Mouse (Mus musculus) brain, embryonic 18.5 days (tissue): Measurements from ENCODE around the gene Tmcc3.
A peak's percentile ranks its signal among the peaks of the same experiment; 100 is the strongest.

Experiments used
- DNase-seq: peaks from one replicate; pipeline ENCODE4 v3.0.0-alpha.2; 2012; ENCODE audit warnings: low read depth, low spot score

Tmcc3 gene

GRCm38 (mm10) chr10:94466313-94466712 is 154.6 kb downstream of the Tmcc3 start:
- no peak for DNase-seq

GRCm38 (mm10) chr10:94471487-94471886 is 159.7 kb downstream of the Tmcc3 start:
- no peak for DNase-seq

GRCm38 (mm10) chr10:94473501-94473900 is 161.8 kb downstream of the Tmcc3 start:
- DNase-seq: no peak

- DNase-seq: no peak
Measured at GRCm38 (mm10) chr10:94474185-94474584, 162.4 kb downstream of the Tmcc3 start.

GRCm38 (mm10) chr10:94477366-94478225 is 165.8 kb downstream of the Tmcc3 start:
- no peak for DNase-seq

GRCm38 (mm10) chr10:94479646-94480045 is 167.9 kb downstream of the Tmcc3 start:
- DNase-seq: no peak

GRCm38 (mm10) chr10:94480380-94481101 is 168.8 kb downstream of the Tmcc3 start:
- no peak for DNase-seq

- DNase-seq: no peak
Measured at GRCm38 (mm10) chr10:94481613-94482012, 169.9 kb downstream of the Tmcc3 start.

- no peak for DNase-seq
Measured at GRCm38 (mm10) chr10:94486179-94486578, 174.4 kb downstream of the Tmcc3 start.

GRCm38 (mm10) chr10:94489509-94489908 is 177.8 kb downstream of the Tmcc3 start:
- DNase-seq: no peak

- no peak for DNase-seq
Measured at GRCm38 (mm10) chr10:94491006-94491405, 179.3 kb downstream of the Tmcc3 start.

- peak; percentile 72 for DNase-seq
Measured at GRCm38 (mm10) chr10:94494403-94494846, 182.7 kb downstream of the Tmcc3 start.

- DNase-seq: no peak
Measured at GRCm38 (mm10) chr10:94495496-94496235, 183.9 kb downstream of the Tmcc3 start.

GRCm38 (mm10) chr10:94496826-94497440 is 185.2 kb downstream of the Tmcc3 start:
- DNase-seq: no peak

GRCm38 (mm10) chr10:94500210-94500876 is 188.6 kb downstream of the Tmcc3 start:
- DNase-seq: no peak

- DNase-seq: no peak
Measured at GRCm38 (mm10) chr10:94500877-94501273, 189.1 kb downstream of the Tmcc3 start.

GRCm38 (mm10) chr10:94501796-94502195 is 190.0 kb downstream of the Tmcc3 start:
- DNase-seq: no peak

GRCm38 (mm10) chr10:94505248-94505772 is 193.6 kb downstream of the Tmcc3 start:
- no peak for DNase-seq

- no peak for DNase-seq
Measured at GRCm38 (mm10) chr10:94508863-94509262, 197.1 kb downstream of the Tmcc3 start.

- DNase-seq: no peak
Measured at GRCm38 (mm10) chr10:94512771-94513170, 201.0 kb downstream of the Tmcc3 start.

GRCm38 (mm10) chr10:94514091-94514505 is 202.3 kb downstream of the Tmcc3 start:
- no peak for DNase-seq
